Mouse (Mus musculus) testis, adult 2 months (tissue): ENCODE results near the gene Smtnl2. TPM values are rescaled to one million over a fixed set of nuclear protein-coding genes. Genes with fewer than 3 reads are reported as not detected.

Experiments used
- H3K27ac ChIP-seq: fragments of 200-500 bp; 2 replicates; pipeline ENCODE4 v1.5.1; 2012; ENCODE audit warnings: low read depth, low read length; ENCODE audit not compliant: control insufficient read depth, insufficient read depth
- H3K27me3 ChIP-seq: fragments of 200-500 bp; 2 replicates; pipeline ENCODE4 v1.6.1; 2012; ENCODE audit warnings: mild to moderate bottlenecking, low read length, moderate library complexity; ENCODE audit not compliant: control insufficient read depth, insufficient read depth
- H3K36me3 ChIP-seq: fragments of 200-500 bp; 2 replicates; pipeline ENCODE4 v1.6.1; 2012; ENCODE audit warnings: mild to moderate bottlenecking, low read length; ENCODE audit not compliant: control insufficient read depth, insufficient read depth
- H3K4me1 ChIP-seq: fragments of 200-500 bp; 2 replicates; pipeline ENCODE4 v1.6.1; 2012; ENCODE audit warnings: low read length; ENCODE audit not compliant: control insufficient read depth, insufficient read depth
- H3K4me3 ChIP-seq: fragments of 200-500 bp; 2 replicates; pipeline ENCODE4 v1.5.1; 2012; ENCODE audit warnings: low read depth, mild to moderate bottlenecking, low read length, moderate library complexity, mixed read lengths; ENCODE audit not compliant: control insufficient read depth
- CTCF ChIP-seq: fragments of 200-500 bp; IDR thresholded peaks from 2 replicates; pipeline ENCODE4 v1.5.1; 2012; ENCODE audit warnings: low read depth, mild to moderate bottlenecking, inconsistent platforms, low read length, moderate library complexity; ENCODE audit not compliant: control insufficient read depth, insufficient read depth, insufficient replicate concordance
- POLR2A ChIP-seq: fragments of 200-500 bp; IDR thresholded peaks from 2 replicates; pipeline ENCODE4 v1.6.1; 2012; ENCODE audit warnings: low read depth, mild to moderate bottlenecking, inconsistent platforms, low read length, moderate library complexity; ENCODE audit not compliant: control insufficient read depth
- polyA plus RNA-seq: library from polyadenylated mRNA; depleted of rRNA; stranded (reverse); fragments of >200 nt; gene quantifications from 2 replicates; pipeline ENCODE4 v1.2.3, GENCODE M21; 2012

Smtnl2 gene
- polyA plus RNA-seq, 1 experiment: 2.1 TPM

GRCm38 (mm10) chr11:72389407-72390142 is 21.9 kb downstream of the Smtnl2 start:
- TF ChIP-seq CTCF: no peak
- TF ChIP-seq POLR2A: no peak
- Histone ChIP-seq H3K36me3 (no peaks in the 10 kb centered on the region), H3K27me3 (no peaks in the 10 kb centered on the region), H3K27ac (no peak overlapping the region), H3K4me3 (no peak overlapping the region), H3K4me1 (peaks cover 2% of the 10 kb centered on the region; the same call in 1 of the 2 replicates)

- Histone ChIP-seq H3K27ac (no peak overlapping the region), H3K4me3 (no peak overlapping the region), H3K4me1 (no peaks in the 10 kb centered on the region), H3K36me3 (no peaks in the 10 kb centered on the region), H3K27me3 (no peaks in the 10 kb centered on the region)
- TF ChIP-seq POLR2A: no peak
- no peak for TF ChIP-seq CTCF
These were observed 23.4 kb downstream of the Smtnl2 start for GRCm38 (mm10) chr11:72388113-72388529.

GRCm38 (mm10) chr11:72379351-72379750 is 32.2 kb downstream of the Smtnl2 start:
- H3K27me3 ChIP-seq: no peaks in the 10 kb centered on the region
- no peaks in the 10 kb centered on the region; the same call in 1 of the 2 replicates for H3K4me1 ChIP-seq
- no peak overlapping the region for H3K4me3 ChIP-seq
- TF ChIP-seq POLR2A (no peak), CTCF (no peak)
- no peak overlapping the region for H3K27ac ChIP-seq
- no peaks in the 10 kb centered on the region for H3K36me3 ChIP-seq

GRCm38 (mm10) chr11:72378222-72378621 is 33.3 kb downstream of the Smtnl2 start:
- TF ChIP-seq CTCF: no peak
- TF ChIP-seq POLR2A: no peak
- Histone ChIP-seq H3K27ac (no peak overlapping the region), H3K36me3 (no peaks in the 10 kb centered on the region), H3K4me1 (no peaks in the 10 kb centered on the region; the same call in 1 of the 2 replicates), H3K27me3 (no peaks in the 10 kb centered on the region), H3K4me3 (no peak overlapping the region)

- no peak overlapping the region for H3K4me3 ChIP-seq
- H3K4me1 ChIP-seq: no peaks in the 10 kb centered on the region; the same call in 1 of the 2 replicates
- H3K27me3 ChIP-seq: no peaks in the 10 kb centered on the region
- H3K27ac ChIP-seq: no peak overlapping the region
- TF ChIP-seq CTCF: no peak
- no peak for TF ChIP-seq POLR2A
- no peaks in the 10 kb centered on the region for H3K36me3 ChIP-seq
These were observed 35.0 kb downstream of the Smtnl2 start for GRCm38 (mm10) chr11:72376562-72376961.

- Histone ChIP-seq H3K4me1 (peaks cover 2% of the 10 kb centered on the region; the same call in 1 of the 2 replicates), H3K27ac (no peak overlapping the region; the same call in 1 of the 2 replicates), H3K4me3 (no peak overlapping the region), H3K27me3 (no peaks in the 10 kb centered on the region), H3K36me3 (no peaks in the 10 kb centered on the region)
- TF ChIP-seq CTCF (no peak), POLR2A (no peak)
These were observed 41.4 kb downstream of the Smtnl2 start for GRCm38 (mm10) chr11:72369904-72370672.
